Mouse (Mus musculus) heart, embryonic 13.5 days (tissue): Measurements from ENCODE around the gene Prdm16. TPM values are rescaled to one million over a fixed set of nuclear protein-coding genes. Genes with fewer than 3 reads are reported as not detected.

ENCODE experiments used
- ATAC-seq: fragments of 200-750 bp; cut with Nextera tagmentation; 2 replicates; pipeline ENCODE4 v1.8.0; 2017; ENCODE audit warnings: moderate TSS enrichment; ENCODE audit not compliant: insufficient number of reproducible peaks, low FRiP score, low TSS enrichment; ENCODE audit errors: extremely low read depth
- H3K27ac ChIP-seq: fragments of 300-500 bp; sonication (generic); replicated peaks from 2 replicates; pipeline ENCODE4 v1.5.1; 2015; ENCODE audit warnings: moderate library complexity, mild to moderate bottlenecking, inconsistent platforms
- H3K27me3 ChIP-seq: fragments of 300-500 bp; sonication (generic); replicated peaks from 2 replicates; pipeline ENCODE4 v1.6.1; 2015; ENCODE audit warnings: mild to moderate bottlenecking, inconsistent platforms
- H3K36me3 ChIP-seq: fragments of 300-500 bp; sonication (generic); 2 replicates; pipeline ENCODE4 v1.6.1; 2015; ENCODE audit warnings: mild to moderate bottlenecking, inconsistent platforms
- H3K4me1 ChIP-seq: fragments of 300-500 bp; sonication (generic); 2 replicates; pipeline ENCODE4 v1.6.1; 2015; ENCODE audit warnings: inconsistent platforms
- H3K4me2 ChIP-seq: fragments of 300-500 bp; sonication (generic); 2 replicates; pipeline ENCODE4 v1.6.1; 2015; ENCODE audit warnings: inconsistent platforms, mild to moderate bottlenecking, moderate library complexity
- H3K4me3 ChIP-seq: fragments of 300-500 bp; sonication (generic); 2 replicates; pipeline ENCODE4 v1.5.1; 2015; ENCODE audit warnings: moderate library complexity, mild to moderate bottlenecking, inconsistent platforms
- H3K9ac ChIP-seq: fragments of 300-500 bp; sonication (generic); 2 replicates; pipeline ENCODE4 v1.6.1; 2015; ENCODE audit warnings: inconsistent platforms, mild to moderate bottlenecking, moderate library complexity
- H3K9me3 ChIP-seq: fragments of 300-500 bp; sonication (generic); 2 replicates; pipeline ENCODE4 v1.6.1; 2016; ENCODE audit warnings: inconsistent platforms
- WGBS: fragments of 180-500 bp; shearing (Covaris S2); methylation state at CpG from one replicate; pipeline ENCODE4 v1.1.7; 2015; ENCODE audit warnings: mixed read lengths; 5-methylcytosine and 5-hydroxymethylcytosine counted together
- polyA plus RNA-seq: library from polyadenylated mRNA; unstranded; fragments of >200 nt; fragmentation: Nextera tagmentation; extraction: Ambion mirVana; gene quantifications from 2 replicates; pipeline ENCODE4 v1.2.1, GENCODE M21; 2015

Gene Prdm16
- polyA plus RNA-seq, 1 experiment from 2014 or later: 15.3 TPM

- peaks cover 33% of the 10 kb centered on the region for H3K4me1 ChIP-seq
- no peak overlapping the region for H3K9ac ChIP-seq
Observed at GRCm38 (mm10) chr4:154472569-154472968, 164.1 kb downstream of the Prdm16 start.

GRCm38 (mm10) chr4:154471447-154472101, 165.1 kb downstream of the Prdm16 start:
- Histone ChIP-seq H3K27ac (no peak overlapping the region), H3K27me3 (peaks cover 69% of the 10 kb centered on the region), H3K4me3 (no peak overlapping the region), H3K36me3 (no peaks in the 10 kb centered on the region), H3K4me2 (no peak overlapping the region), H3K4me1 (peaks cover 33% of the 10 kb centered on the region), H3K9ac (0 out of 2 replicates have a peak overlapping the region, but pooled peaks have one; percentile 24), H3K9me3 (no peaks in the 10 kb centered on the region)
- ATAC-seq: no peak
- 16% methylated on average over 17 of the region's 17 CpGs for WGBS

More at GRCm38 (mm10) chr4:154472569-154472968, 164.1 kb downstream of the Prdm16 start:
- Histone ChIP-seq H3K27ac (no peak overlapping the region), H3K9me3 (no peaks in the 10 kb centered on the region), H3K4me3 (no peak overlapping the region), H3K4me2 (no peak overlapping the region), H3K27me3 (peaks cover 71% of the 10 kb centered on the region), H3K36me3 (no peaks in the 10 kb centered on the region)
- 24% methylated on average over 8 of the region's 8 CpGs for WGBS
- ATAC-seq: no peak

- ATAC-seq: no peak
- Histone ChIP-seq H3K36me3 (no peaks in the 10 kb centered on the region), H3K4me2 (no peak overlapping the region), H3K9ac (no peak overlapping the region), H3K27me3 (peaks cover 65% of the 10 kb centered on the region), H3K4me1 (peaks cover 9% of the 10 kb centered on the region), H3K9me3 (no peaks in the 10 kb centered on the region), H3K4me3 (no peak overlapping the region), H3K27ac (no peak overlapping the region)
- 26% methylated on average over 5 of the region's 5 CpGs for WGBS
Observed at GRCm38 (mm10) chr4:154466305-154466704, 170.4 kb downstream of the Prdm16 start.

GRCm38 (mm10) chr4:154465123-154465522, 171.6 kb downstream of the Prdm16 start:
- Histone ChIP-seq H3K9me3 (no peaks in the 10 kb centered on the region), H3K9ac (no peak overlapping the region), H3K4me1 (peaks cover 6% of the 10 kb centered on the region), H3K36me3 (no peaks in the 10 kb centered on the region), H3K27me3 (peaks cover 59% of the 10 kb centered on the region), H3K27ac (no peak overlapping the region), H3K4me2 (no peak overlapping the region), H3K4me3 (no peak overlapping the region)
- no peak for ATAC-seq
- 64% methylated on average over 9 of the region's 9 CpGs for WGBS

- Histone ChIP-seq H3K9ac (no peak overlapping the region), H3K27ac (no peak overlapping the region), H3K27me3 (peaks cover 51% of the 10 kb centered on the region), H3K4me2 (no peak overlapping the region), H3K4me3 (no peak overlapping the region), H3K36me3 (no peaks in the 10 kb centered on the region), H3K9me3 (no peaks in the 10 kb centered on the region), H3K4me1 (peaks cover 18% of the 10 kb centered on the region)
- no peak for ATAC-seq
- WGBS: 68% methylated on average over 13 of the region's 13 CpGs
Observed at GRCm38 (mm10) chr4:154460021-154460420, 176.7 kb downstream of the Prdm16 start.

- no peak overlapping the region for H3K27ac ChIP-seq
- peaks cover 44% of the 10 kb centered on the region for H3K27me3 ChIP-seq
- H3K36me3 ChIP-seq: no peaks in the 10 kb centered on the region
- H3K9ac ChIP-seq: no peak overlapping the region
- peaks cover 25% of the 10 kb centered on the region for H3K4me1 ChIP-seq
- 67% methylated on average over 3 of the region's 3 CpGs for WGBS
- no peaks in the 10 kb centered on the region for H3K9me3 ChIP-seq
- no peak overlapping the region for H3K4me2 ChIP-seq
- no peak for ATAC-seq
- no peak overlapping the region for H3K4me3 ChIP-seq
Observed at GRCm38 (mm10) chr4:154457756-154458155, 178.9 kb downstream of the Prdm16 start.

- Histone ChIP-seq H3K36me3 (no peaks in the 10 kb centered on the region), H3K27ac (peak overlapping the region; percentile 53), H3K9ac (no peak overlapping the region; the same call in 1 of the 2 replicates), H3K4me2 (no peak overlapping the region), H3K27me3 (peaks cover 33% of the 10 kb centered on the region), H3K4me1 (peaks cover 38% of the 10 kb centered on the region), H3K4me3 (no peak overlapping the region), H3K9me3 (no peaks in the 10 kb centered on the region)
- WGBS: 58% methylated on average over 11 of the region's 11 CpGs
- ATAC-seq: no peak
Observed at GRCm38 (mm10) chr4:154456265-154456822, 180.3 kb downstream of the Prdm16 start.

- no peak for ATAC-seq
- Histone ChIP-seq H3K4me2 (no peak overlapping the region), H3K9me3 (no peaks in the 10 kb centered on the region), H3K4me1 (peaks cover 64% of the 10 kb centered on the region), H3K4me3 (no peak overlapping the region), H3K27me3 (peaks cover 52% of the 10 kb centered on the region), H3K36me3 (no peaks in the 10 kb centered on the region), H3K27ac (0 out of 2 replicates have a peak overlapping the region, but pooled peaks have one; percentile 56), H3K9ac (no peak overlapping the region)
- 86% methylated on average over 9 of the region's 9 CpGs for WGBS
Observed at GRCm38 (mm10) chr4:154450441-154450840, 186.2 kb downstream of the Prdm16 start.

GRCm38 (mm10) chr4:154450036-154450435, 186.6 kb downstream of the Prdm16 start:
- WGBS: 69% methylated on average over 4 of the region's 4 CpGs
- no peak overlapping the region for H3K4me3 ChIP-seq
- H3K4me2 ChIP-seq: no peak overlapping the region
- H3K4me1 ChIP-seq: peaks cover 65% of the 10 kb centered on the region
- H3K9me3 ChIP-seq: no peaks in the 10 kb centered on the region
- no peaks in the 10 kb centered on the region for H3K36me3 ChIP-seq
- peak overlapping the region; percentile 56; the same call in 1 of the 2 replicates for H3K27ac ChIP-seq
- peaks cover 53% of the 10 kb centered on the region for H3K27me3 ChIP-seq
- no peak for ATAC-seq
- no peak overlapping the region for H3K9ac ChIP-seq

- ATAC-seq: 0 out of 2 replicates have a peak, but pooled peaks have one; percentile 12
- 25% methylated on average over 3 of the region's 3 CpGs for WGBS
- Histone ChIP-seq H3K9ac (no peak overlapping the region; the same call in 1 of the 2 replicates), H3K36me3 (no peaks in the 10 kb centered on the region), H3K4me2 (no peak overlapping the region), H3K27ac (peak overlapping the region; percentile 56; the same call in 1 of the 2 replicates), H3K27me3 (peaks cover 55% of the 10 kb centered on the region), H3K4me3 (no peak overlapping the region), H3K9me3 (no peaks in the 10 kb centered on the region), H3K4me1 (peaks cover 67% of the 10 kb centered on the region)
Observed at GRCm38 (mm10) chr4:154449343-154449742, 187.3 kb downstream of the Prdm16 start.

GRCm38 (mm10) chr4:154445721-154446120, 191.0 kb downstream of the Prdm16 start:
- peak overlapping the region; percentile 40 for H3K9ac ChIP-seq
- peaks cover 76% of the 10 kb centered on the region for H3K4me1 ChIP-seq
- H3K36me3 ChIP-seq: no peaks in the 10 kb centered on the region
- WGBS: 44% methylated on average over 9 of the region's 9 CpGs
- H3K4me3 ChIP-seq: no peak overlapping the region
- H3K4me2 ChIP-seq: no peak overlapping the region
- peaks cover 69% of the 10 kb centered on the region for H3K27me3 ChIP-seq
- 0 out of 2 replicates have a peak overlapping the region, but pooled peaks have one; percentile 7 for H3K27ac ChIP-seq
- H3K9me3 ChIP-seq: no peaks in the 10 kb centered on the region
- ATAC-seq: no peak
